Mouse (Mus musculus) liver, postnatal 0 days (tissue): ENCODE results near the gene Hspb3.

Experiments used
- CTCF ChIP-seq: sonication (generic); IDR thresholded peaks from 2 replicates; pipeline ENCODE4 v1.5.1; 2016; ENCODE audit warnings: antibody characterized with exemption, low read depth
- EP300 ChIP-seq: IDR thresholded peaks from 2 replicates; pipeline ENCODE4 v1.6.1; 2016; ENCODE audit warnings: antibody characterized with exemption, low read depth, mild to moderate bottlenecking

GRCm38 (mm10) chr13:113614635-113615545, 48.6 kb downstream of the Hspb3 start:
- TF ChIP-seq EP300 (no peak), CTCF (no peak)
